Mouse (Mus musculus): ENCODE results near the gene Spef2. TPM values are rescaled to one million over a fixed set of nuclear protein-coding genes. Genes with fewer than 3 reads are reported as not detected.

Spef2 gene
- total RNA-seq, 2 experiments from 2014 or later = 0.30 to 0.76 TPM

DNA sequence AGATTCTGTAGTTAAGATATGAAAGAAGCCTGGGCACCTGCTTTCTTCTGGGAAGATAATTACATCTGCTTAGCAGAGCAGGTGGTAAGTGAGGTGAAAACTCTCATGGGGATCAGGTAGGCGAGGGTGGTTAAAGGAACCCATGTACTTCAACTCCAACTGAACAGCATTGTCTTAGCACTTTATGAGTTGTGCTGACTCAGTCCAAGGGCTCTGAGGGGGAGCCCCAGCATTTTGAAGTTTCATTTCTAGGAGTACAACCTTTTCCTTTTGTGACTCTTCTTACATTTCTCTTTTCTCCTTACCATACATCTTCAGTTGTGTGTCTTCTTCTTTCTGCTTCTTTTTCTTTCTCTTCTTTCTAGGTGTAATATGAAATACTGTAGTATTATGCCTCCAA lies 213.5 kb downstream of the Spef2 start:
- no peak for DNase-seq

DNA sequence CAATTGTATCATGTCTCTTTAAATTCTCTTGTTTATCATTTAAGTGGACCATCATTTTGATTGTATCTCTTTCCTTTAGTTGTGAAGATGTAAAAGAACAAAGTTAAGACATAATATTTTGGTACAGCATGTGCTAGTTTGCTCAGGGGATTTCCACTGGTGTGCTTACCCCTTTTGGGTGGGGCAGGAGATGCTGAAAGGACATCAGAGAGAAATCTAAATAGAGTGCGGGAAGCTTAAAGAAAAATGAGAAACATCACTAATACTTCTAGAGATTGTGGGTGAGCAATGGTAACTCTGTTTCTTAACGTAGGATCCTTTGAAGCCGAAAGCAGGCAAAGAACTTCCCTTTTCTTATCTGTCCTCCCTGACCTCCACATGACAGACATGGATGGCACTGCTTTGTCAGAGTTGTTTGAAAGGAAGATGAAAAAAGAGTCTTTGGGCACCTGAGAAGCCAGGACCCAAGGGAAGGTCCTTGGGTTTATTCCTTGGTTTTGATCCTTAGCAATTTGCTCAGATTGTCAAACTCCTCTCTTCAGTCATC lies 215.2 kb downstream of the Spef2 start:
- DNase-seq = no peak

DNA sequence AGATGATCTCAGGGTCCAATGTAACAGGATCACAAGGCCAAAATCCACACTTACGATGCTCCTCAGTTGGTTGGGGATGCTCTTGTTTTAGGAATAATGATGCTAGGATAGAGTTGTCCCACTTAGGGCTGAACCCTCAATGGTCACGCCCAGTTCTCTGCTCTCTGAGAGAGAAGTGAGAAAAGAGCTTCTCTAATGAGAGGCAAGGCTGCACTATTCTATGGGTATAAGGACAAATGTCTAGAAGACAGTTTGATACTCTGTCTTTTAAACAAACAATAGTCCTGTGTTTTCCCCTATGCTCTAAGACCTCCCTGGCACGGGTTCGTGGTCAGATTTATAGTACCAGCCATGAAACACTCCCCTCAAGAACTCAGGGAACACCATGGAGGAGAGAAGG lies 218.6 kb downstream of the Spef2 start, which contains the start of gene Il7r:
Il7r (minus strand) TSS at position 101 of the 400 bp plus-strand sequence.
- DNase-seq = no peak

DNA sequence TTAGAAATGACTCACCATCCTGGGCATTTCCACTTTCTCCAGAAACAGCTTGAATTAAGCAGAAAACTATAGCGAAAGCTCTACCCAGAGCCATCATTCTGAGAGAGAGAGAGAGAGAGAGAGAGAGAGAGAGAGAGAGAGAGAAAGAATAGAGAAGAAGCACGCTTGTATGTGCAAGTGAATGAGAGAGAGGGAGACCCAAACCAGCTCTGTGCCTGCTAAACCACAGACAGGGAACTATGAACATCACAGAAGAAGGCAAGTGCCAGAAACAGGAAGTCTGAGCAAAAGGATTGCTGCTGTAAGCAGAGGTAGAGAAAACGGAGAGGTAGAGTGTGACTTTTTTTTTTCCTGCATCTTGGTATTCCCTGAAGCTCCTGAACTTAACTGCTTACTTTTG lies 219.0 kb downstream of the Spef2 start:
- no peak for DNase-seq

Other genes with a start within 250 kb of the Spef2 start
- gene Il7r, start 218.7 kb downstream of the Spef2 start, total RNA-seq (2021) = 1 to 10 TPM; 1.8 to 3.0 TPM